Mouse (Mus musculus): ENCODE measurements around the gene Acot12. TPM values are rescaled to one million over a fixed set of nuclear protein-coding genes. Genes with fewer than 3 reads are reported as not detected.
A peak's percentile ranks its signal among the peaks of the same experiment; 100 is the strongest.

The Acot12 gene
- 0.17 and 0.41 TPM in 2 replicates for polyA plus RNA-seq (2015; fragmentation: Nextera tagmentation; extraction: Ambion mirVana)

GRCm38 (mm10) chr13:91741280-91742047 is at the start of gene Acot12:
Acot12 (plus strand) TSS chr13:91741512.
- WGBS: 8% methylated on average over 45 of the region's 45 CpGs
- H3K4me2 ChIP-seq: peak within 1 kb of the TSS; percentile 86
- H3K4me1 ChIP-seq: peaks cover 12% of the 10 kb centered on the region
- H3K27ac ChIP-seq (replicated peaks): no peak within 1 kb of the TSS
- H3K9ac ChIP-seq (replicated peaks): peak within 1 kb of the TSS; percentile 64
- H3K9me3 ChIP-seq (replicated peaks): no peaks in the 10 kb centered on the region
- peak within 1 kb of the TSS; percentile 46 for H3K4me3 ChIP-seq (replicated peaks)
- H3K27me3 ChIP-seq (replicated peaks): no peaks in the 10 kb centered on the region
- no peaks in the 10 kb centered on the region for H3K36me3 ChIP-seq
- peak; percentile 83 for ATAC-seq (ENCODE audit: low FRiP score)

DNA sequence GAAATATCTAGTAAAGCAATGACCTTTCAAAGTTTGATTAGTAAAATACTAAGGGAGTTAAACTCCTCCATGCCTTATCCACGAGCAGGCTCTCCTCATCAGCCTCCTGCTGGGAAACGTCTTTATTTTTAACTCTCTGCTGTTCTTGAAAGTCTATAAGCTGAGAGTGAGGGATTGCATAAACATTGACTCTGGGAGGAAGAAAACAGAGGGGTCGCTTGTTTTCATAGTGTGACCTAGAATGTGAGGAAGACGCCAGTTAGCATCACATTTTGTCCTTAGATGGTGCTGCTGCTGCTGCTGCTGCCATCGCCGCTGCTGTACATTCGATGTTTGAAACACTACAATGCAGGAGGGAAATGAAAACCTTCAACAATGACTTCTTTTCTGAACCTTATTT is 47.7 kb upstream of the Acot12 start:
- WGBS: 65% methylated on average over 7 of the region's 7 CpGs
- H3K9me3 ChIP-seq (replicated peaks): no peaks in the 10 kb centered on the region
- 0 out of 2 replicates have a peak, but pooled peaks cover 2% of the 10 kb centered on the region for H3K4me1 ChIP-seq
- H3K27me3 ChIP-seq (replicated peaks): no peaks in the 10 kb centered on the region
- H3K9ac ChIP-seq (replicated peaks): no peak overlapping the region
- no peak overlapping the region for H3K4me2 ChIP-seq
- no peak overlapping the region for H3K4me3 ChIP-seq (replicated peaks)
- no peak for ATAC-seq (ENCODE audit: low FRiP score)
- no peak overlapping the region for H3K27ac ChIP-seq (replicated peaks)
- H3K36me3 ChIP-seq: peaks cover 8% of the 10 kb centered on the region; the same call in 1 of the 2 replicates

DNA sequence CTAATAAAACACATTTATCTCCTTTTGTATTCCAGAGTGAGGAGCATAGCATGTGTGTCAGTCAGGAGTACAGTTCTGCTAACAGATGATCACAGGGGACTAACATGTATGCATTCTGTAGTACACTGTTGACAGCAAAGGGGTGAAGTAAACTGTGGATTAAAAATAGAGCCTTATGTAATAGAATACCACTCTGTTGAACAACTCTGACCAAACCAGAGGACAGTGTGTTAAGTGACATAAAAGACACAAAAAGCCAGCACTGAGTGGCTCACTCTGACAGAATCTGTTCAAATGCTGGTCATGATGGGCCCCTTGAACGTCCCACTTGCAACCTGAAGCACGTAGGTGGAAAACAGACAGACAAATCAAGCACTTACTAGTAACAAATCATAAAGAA is 45.9 kb upstream of the Acot12 start:
- 83% methylated on average over 2 of the region's 2 CpGs for WGBS
- ATAC-seq (ENCODE audit: low FRiP score): no peak
- Histone ChIP-seq H3K36me3 (peaks cover 3% of the 10 kb centered on the region; the same call in 1 of the 2 replicates), H3K27ac (replicated peaks) (no peak overlapping the region), H3K27me3 (replicated peaks) (no peaks in the 10 kb centered on the region), H3K9me3 (replicated peaks) (no peaks in the 10 kb centered on the region), H3K4me2 (no peak overlapping the region), H3K9ac (replicated peaks) (no peak overlapping the region), H3K4me3 (replicated peaks) (no peak overlapping the region), H3K4me1 (0 out of 2 replicates have a peak, but pooled peaks cover 2% of the 10 kb centered on the region)

- Histone ChIP-seq H3K4me1 (0 out of 2 replicates have a peak, but pooled peaks cover 2% of the 10 kb centered on the region), H3K9ac (replicated peaks) (no peak overlapping the region), H3K27me3 (replicated peaks) (no peaks in the 10 kb centered on the region), H3K4me3 (replicated peaks) (no peak overlapping the region), H3K4me2 (no peak overlapping the region), H3K9me3 (replicated peaks) (no peaks in the 10 kb centered on the region), H3K36me3 (peaks cover 3% of the 10 kb centered on the region; the same call in 1 of the 2 replicates), H3K27ac (replicated peaks) (no peak overlapping the region)
- 80% methylated on average over 2 of the region's 2 CpGs for WGBS
- no peak for ATAC-seq (ENCODE audit: low FRiP score)
These were observed 45.1 kb upstream of the Acot12 start for GRCm38 (mm10) chr13:91696109-91696645.

DNA sequence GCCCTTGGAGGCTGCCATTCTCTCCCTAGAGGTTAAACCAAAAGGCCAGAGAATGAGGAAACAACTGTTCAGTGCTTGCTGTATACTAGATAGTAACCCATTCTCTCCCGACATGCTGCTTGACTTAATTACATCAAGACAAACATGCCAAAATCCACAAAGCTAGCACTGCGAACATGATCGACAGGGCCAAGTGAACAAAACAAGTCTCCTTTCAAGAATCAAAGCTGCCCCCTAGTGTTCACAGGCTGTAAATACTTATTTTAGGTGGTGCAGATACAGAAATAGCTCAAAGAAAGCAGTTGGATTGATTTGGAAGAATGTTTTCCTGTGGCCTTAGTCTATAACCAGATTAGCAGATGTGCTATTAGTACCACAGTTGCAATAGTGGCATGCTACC is 44.3 kb upstream of the Acot12 start:
- H3K36me3 ChIP-seq: peaks cover 3% of the 10 kb centered on the region; the same call in 1 of the 2 replicates
- H3K4me1 ChIP-seq: 0 out of 2 replicates have a peak, but pooled peaks cover 2% of the 10 kb centered on the region
- no peaks in the 10 kb centered on the region for H3K9me3 ChIP-seq (replicated peaks)
- no peak overlapping the region for H3K4me2 ChIP-seq
- no peak overlapping the region for H3K27ac ChIP-seq (replicated peaks)
- H3K9ac ChIP-seq (replicated peaks): no peak overlapping the region
- peak; percentile 33; the same call in 1 of the 2 replicates for ATAC-seq (ENCODE audit: low FRiP score)
- 35% methylated on average over 3 of the region's 3 CpGs for WGBS
- H3K27me3 ChIP-seq (replicated peaks): no peaks in the 10 kb centered on the region
- no peak overlapping the region for H3K4me3 ChIP-seq (replicated peaks)

GRCm38 (mm10) chr13:91702337-91702736 is 39.0 kb upstream of the Acot12 start:
- Histone ChIP-seq H3K4me3 (replicated peaks) (no peak overlapping the region), H3K9ac (replicated peaks) (no peak overlapping the region), H3K4me1 (no peaks in the 10 kb centered on the region), H3K4me2 (no peak overlapping the region), H3K27me3 (replicated peaks) (no peaks in the 10 kb centered on the region), H3K36me3 (peaks cover 3% of the 10 kb centered on the region; the same call in 1 of the 2 replicates), H3K27ac (replicated peaks) (no peak overlapping the region), H3K9me3 (replicated peaks) (no peaks in the 10 kb centered on the region)
- 84% methylated on average over 6 of the region's 6 CpGs for WGBS
- no peak for ATAC-seq (ENCODE audit: low FRiP score)

DNA sequence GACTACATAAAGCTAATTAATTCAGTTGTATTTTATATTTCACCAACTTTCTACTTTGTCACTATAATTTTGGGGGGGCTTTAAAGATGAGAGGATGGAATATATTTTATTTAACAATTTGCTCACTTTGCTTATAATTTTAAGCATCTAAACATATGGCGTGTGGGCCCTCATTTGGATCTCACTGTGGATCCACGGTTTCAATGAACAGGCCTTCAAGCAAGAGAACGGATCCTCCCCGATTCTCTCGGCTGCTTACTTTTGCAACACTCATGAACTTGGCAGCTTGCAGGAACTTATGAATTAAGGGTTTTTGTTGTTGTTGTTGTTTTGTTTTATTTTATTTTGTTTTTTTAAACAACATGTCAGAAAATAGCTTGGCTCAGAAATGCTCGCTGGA is 21.8 kb upstream of the Acot12 start:
- no peak for ATAC-seq (ENCODE audit: low FRiP score)
- WGBS: 95% methylated on average over 6 of the region's 6 CpGs
- no peaks in the 10 kb centered on the region for H3K4me1 ChIP-seq
- no peak overlapping the region for H3K4me3 ChIP-seq (replicated peaks)
- H3K27ac ChIP-seq (replicated peaks): no peak overlapping the region
- H3K4me2 ChIP-seq: no peak overlapping the region
- no peaks in the 10 kb centered on the region for H3K9me3 ChIP-seq (replicated peaks)
- no peaks in the 10 kb centered on the region for H3K27me3 ChIP-seq (replicated peaks)
- H3K36me3 ChIP-seq: no peaks in the 10 kb centered on the region
- H3K9ac ChIP-seq (replicated peaks): no peak overlapping the region

DNA sequence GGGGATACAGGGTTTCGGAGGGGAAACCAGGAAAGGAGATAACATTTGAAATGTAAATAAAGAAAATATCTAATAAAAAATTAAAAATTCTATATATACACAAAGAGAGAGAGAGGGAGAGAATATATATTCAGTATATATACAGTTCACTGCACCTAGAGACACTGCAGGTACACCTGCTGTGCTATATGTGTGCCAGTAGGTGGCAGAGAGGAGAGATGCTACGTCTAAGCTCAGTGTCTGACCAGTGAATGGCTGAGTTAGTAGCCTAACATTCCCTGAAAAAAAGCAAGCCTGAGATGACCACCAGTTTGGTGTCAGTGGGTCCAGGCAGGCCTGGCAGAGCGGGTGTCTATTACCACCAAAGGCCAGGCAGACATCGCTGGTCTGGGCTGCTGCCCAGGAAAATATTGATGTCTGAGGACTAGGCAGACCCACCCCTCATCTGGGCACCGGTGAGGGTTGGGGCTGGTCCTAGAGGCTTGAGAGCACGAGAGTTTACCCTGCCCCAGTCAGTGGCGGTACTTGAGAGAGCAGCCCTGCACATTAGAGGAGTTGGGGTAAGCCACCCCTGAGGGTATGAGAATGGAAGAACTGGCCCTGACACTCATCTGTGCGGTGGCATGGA is 18.1 kb upstream of the Acot12 start:
- H3K4me2 ChIP-seq: no peak overlapping the region
- 65% methylated on average over 8 of the region's 8 CpGs for WGBS
- H3K36me3 ChIP-seq: no peaks in the 10 kb centered on the region
- no peak overlapping the region for H3K4me3 ChIP-seq (replicated peaks)
- ATAC-seq (ENCODE audit: low FRiP score): peak; percentile 66
- no peak overlapping the region for H3K27ac ChIP-seq (replicated peaks)
- no peaks in the 10 kb centered on the region for H3K4me1 ChIP-seq
- no peak overlapping the region for H3K9ac ChIP-seq (replicated peaks)
- no peaks in the 10 kb centered on the region for H3K9me3 ChIP-seq (replicated peaks)
- no peaks in the 10 kb centered on the region for H3K27me3 ChIP-seq (replicated peaks)

GRCm38 (mm10) chr13:91723736-91724119 is 17.6 kb upstream of the Acot12 start:
- no peaks in the 10 kb centered on the region for H3K36me3 ChIP-seq
- H3K4me3 ChIP-seq (replicated peaks): no peak overlapping the region
- H3K4me1 ChIP-seq: no peaks in the 10 kb centered on the region
- H3K4me2 ChIP-seq: no peak overlapping the region
- no peaks in the 10 kb centered on the region for H3K9me3 ChIP-seq (replicated peaks)
- no peaks in the 10 kb centered on the region for H3K27me3 ChIP-seq (replicated peaks)
- H3K9ac ChIP-seq (replicated peaks): no peak overlapping the region
- 80% methylated on average over 7 of the region's 7 CpGs for WGBS
- peak; percentile 28; the same call in 1 of the 2 replicates for ATAC-seq (ENCODE audit: low FRiP score)
- H3K27ac ChIP-seq (replicated peaks): no peak overlapping the region

DNA sequence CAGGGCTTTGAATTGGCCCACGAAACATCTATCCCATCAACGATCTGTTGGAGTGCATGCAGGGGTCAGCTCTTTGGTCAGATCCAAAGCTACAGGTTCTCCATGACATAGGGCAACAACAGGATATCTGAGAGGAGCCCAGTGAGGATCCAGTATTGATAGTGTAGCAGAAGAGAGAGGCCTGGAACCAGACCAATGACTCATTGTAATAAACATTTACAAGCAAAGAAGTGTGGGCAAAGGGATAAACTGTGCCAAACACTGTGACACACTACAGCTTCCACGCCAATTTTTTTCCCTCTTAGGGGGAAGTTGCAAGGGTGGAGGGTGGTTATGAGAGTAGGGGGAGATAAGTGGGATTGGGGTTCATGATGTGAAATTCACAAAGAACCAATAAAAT is 17.1 kb upstream of the Acot12 start:
- H3K27me3 ChIP-seq (replicated peaks): no peaks in the 10 kb centered on the region
- H3K9me3 ChIP-seq (replicated peaks): no peaks in the 10 kb centered on the region
- no peaks in the 10 kb centered on the region for H3K36me3 ChIP-seq
- 86% methylated on average over 3 of the region's 3 CpGs for WGBS
- H3K9ac ChIP-seq (replicated peaks): no peak overlapping the region
- H3K4me3 ChIP-seq (replicated peaks): no peak overlapping the region
- no peak overlapping the region for H3K4me2 ChIP-seq
- H3K27ac ChIP-seq (replicated peaks): no peak overlapping the region
- no peaks in the 10 kb centered on the region for H3K4me1 ChIP-seq
- no peak for ATAC-seq (ENCODE audit: low FRiP score)

GRCm38 (mm10) chr13:91725130-91725529 is 16.2 kb upstream of the Acot12 start:
- no peaks in the 10 kb centered on the region for H3K4me1 ChIP-seq
- no peaks in the 10 kb centered on the region for H3K36me3 ChIP-seq
- H3K4me3 ChIP-seq (replicated peaks): no peak overlapping the region
- no peaks in the 10 kb centered on the region for H3K27me3 ChIP-seq (replicated peaks)
- no peak overlapping the region for H3K9ac ChIP-seq (replicated peaks)
- no peak overlapping the region for H3K27ac ChIP-seq (replicated peaks)
- no peak for ATAC-seq (ENCODE audit: low FRiP score)
- WGBS: 86% methylated on average over 3 of the region's 3 CpGs
- no peaks in the 10 kb centered on the region for H3K9me3 ChIP-seq (replicated peaks)
- H3K4me2 ChIP-seq: no peak overlapping the region

DNA sequence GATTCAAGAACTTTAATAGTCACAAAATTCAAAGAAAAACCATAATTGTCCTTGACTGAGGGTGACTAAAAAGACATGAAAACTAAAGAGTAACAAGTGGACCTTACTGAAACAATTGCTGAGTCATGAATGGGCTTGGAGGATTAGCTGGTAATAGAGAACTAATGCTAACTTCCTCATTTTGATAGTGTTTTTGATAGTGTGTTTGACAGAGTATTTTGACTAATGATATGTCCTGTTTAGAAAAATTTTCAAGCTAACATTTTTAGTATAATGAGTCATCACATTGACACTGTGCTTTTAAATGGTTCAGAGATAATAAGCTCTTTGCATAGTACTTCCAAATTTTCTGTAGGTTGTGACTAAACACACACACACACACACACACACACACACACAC is 13.4 kb upstream of the Acot12 start:
- Histone ChIP-seq H3K27me3 (replicated peaks) (no peaks in the 10 kb centered on the region), H3K36me3 (no peaks in the 10 kb centered on the region), H3K9ac (replicated peaks) (no peak overlapping the region), H3K27ac (replicated peaks) (no peak overlapping the region), H3K4me1 (no peaks in the 10 kb centered on the region), H3K9me3 (replicated peaks) (no peaks in the 10 kb centered on the region), H3K4me2 (no peak overlapping the region), H3K4me3 (replicated peaks) (no peak overlapping the region)
- no peak for ATAC-seq (ENCODE audit: low FRiP score)
